Mouse (Mus musculus) bone marrow, adult 2 months (tissue): ENCODE results near the gene Fos. TPM values are rescaled to one million over a fixed set of nuclear protein-coding genes. Genes with fewer than 3 reads are reported as not detected.
A peak's percentile ranks its signal among the peaks of the same experiment; 100 is the strongest.

Source experiments
- H3K27ac ChIP-seq: fragments of 200-500 bp; 2 replicates; pipeline ENCODE4 v1.5.1; 2012; ENCODE audit warnings: low read depth, mild to moderate bottlenecking, control low read depth, inconsistent platforms, low read length; ENCODE audit not compliant: control insufficient read depth, poor library complexity, insufficient read depth
- H3K4me1 ChIP-seq: fragments of 200-500 bp; 2 replicates; pipeline ENCODE4 v1.6.1; 2011; ENCODE audit warnings: low read length; ENCODE audit not compliant: control insufficient read depth, insufficient read depth
- H3K4me3 ChIP-seq: fragments of 200-500 bp; replicated peaks from 2 replicates; pipeline ENCODE3; 2011; ENCODE audit warnings: mild to moderate bottlenecking, low read depth, low read length, control low read depth; ENCODE audit not compliant: control insufficient read depth
- CTCF ChIP-seq: fragments of 200-500 bp; IDR thresholded peaks from 2 replicates; pipeline ENCODE4 v1.5.1; 2011; ENCODE audit warnings: low read length, control low read depth; ENCODE audit not compliant: control insufficient read depth, insufficient read depth
- POLR2A ChIP-seq: fragments of 200-500 bp; IDR thresholded peaks from 2 replicates; pipeline ENCODE4 v1.6.1; 2011; ENCODE audit warnings: low read depth, mild to moderate bottlenecking, control low read depth, low read length, borderline replicate concordance; ENCODE audit not compliant: control insufficient read depth
- WGBS: fragments of 180-500 bp; shearing (Covaris S2); methylation state at CpG from one replicate; pipeline ENCODE4 v1.1.7; 2018; 5-methylcytosine and 5-hydroxymethylcytosine counted together
- polyA plus RNA-seq: library from polyadenylated mRNA; stranded (reverse); fragments of >200 nt; gene quantifications from 2 replicates; pipeline ENCODE4 v1.2.4, GENCODE M21; 2011; ENCODE audit warnings: low replicate concordance; ENCODE audit not compliant: missing spikeins, insufficient read depth, insufficient read length

Gene Fos
- polyA plus RNA-seq, 1 experiment: 8.6 TPM

GRCm38 (mm10) chr12:85489232-85489886 lies 15.7 kb downstream of the Fos start:
- 42% methylated on average over 7 of the region's 7 CpGs for WGBS
- Histone ChIP-seq H3K27ac (peak overlapping the region; percentile 93), H3K4me3 (no peak overlapping the region), H3K4me1 (peaks cover 4% of the 10 kb centered on the region)
- TF ChIP-seq POLR2A (no peak), CTCF (no peak)

GRCm38 (mm10) chr12:85490096-85490820 lies 16.6 kb downstream of the Fos start:
- H3K27ac ChIP-seq: peak overlapping the region; percentile 93
- H3K4me3 ChIP-seq: no peak overlapping the region
- WGBS: 40% methylated on average over 10 of the region's 10 CpGs
- peaks cover 4% of the 10 kb centered on the region for H3K4me1 ChIP-seq
- TF ChIP-seq CTCF: no peak

GRCm38 (mm10) chr12:85490991-85491390 lies 17.3 kb downstream of the Fos start:
- TF ChIP-seq CTCF: no peak
- no peak for TF ChIP-seq POLR2A
- 31% methylated on average over 1 of the region's 1 CpGs for WGBS
- peak overlapping the region; percentile 71 for H3K27ac ChIP-seq

GRCm38 (mm10) chr12:85492084-85492645 lies 18.5 kb downstream of the Fos start:
- Histone ChIP-seq H3K27ac (no peak overlapping the region), H3K4me1 (peaks cover 6% of the 10 kb centered on the region), H3K4me3 (no peak overlapping the region)
- 24% methylated on average over 16 of the region's 16 CpGs for WGBS
- TF ChIP-seq POLR2A (no peak), CTCF (peak; percentile 49; the same call in 1 of the 2 replicates)

More at GRCm38 (mm10) chr12:85490991-85491390, 17.3 kb downstream of the Fos start:
- Histone ChIP-seq H3K4me1 (peaks cover 4% of the 10 kb centered on the region), H3K4me3 (no peak overlapping the region)

- H3K4me3 ChIP-seq: no peak overlapping the region
- TF ChIP-seq CTCF (no peak), POLR2A (no peak)
- peaks cover 1% of the 10 kb centered on the region; the same call in 1 of the 2 replicates for H3K4me1 ChIP-seq
- 75% methylated on average over 7 of the region's 7 CpGs for WGBS
- H3K27ac ChIP-seq: no peak overlapping the region
Measured at GRCm38 (mm10) chr12:85496336-85496735, 22.6 kb downstream of the Fos start.

- Histone ChIP-seq H3K27ac (no peak overlapping the region), H3K4me1 (peaks cover 1% of the 10 kb centered on the region; the same call in 1 of the 2 replicates), H3K4me3 (no peak overlapping the region)
- 15% methylated on average over 7 of the region's 7 CpGs for WGBS
- TF ChIP-seq CTCF (peak; percentile 89), POLR2A (no peak)
Measured at GRCm38 (mm10) chr12:85496755-85497154, 23.1 kb downstream of the Fos start.

GRCm38 (mm10) chr12:85497310-85498135 lies 23.8 kb downstream of the Fos start:
- WGBS: 21% methylated on average over 11 of the region's 11 CpGs
- Histone ChIP-seq H3K27ac (no peak overlapping the region), H3K4me3 (no peak overlapping the region), H3K4me1 (peaks cover 1% of the 10 kb centered on the region; the same call in 1 of the 2 replicates)
- TF ChIP-seq POLR2A (no peak), CTCF (no peak)
